Mouse (Mus musculus) embryonic facial prominence, embryonic 15.5 days (tissue): ENCODE results near the gene Slc5a5. TPM values are rescaled to one million over a fixed set of nuclear protein-coding genes. Genes with fewer than 3 reads are reported as not detected.

ENCODE experiments used
- ATAC-seq: fragments of 200-750 bp; cut with Nextera tagmentation; 2 replicates; pipeline ENCODE4 v1.8.0; 2017; ENCODE audit warnings: low read depth, moderate TSS enrichment; ENCODE audit not compliant: insufficient number of reproducible peaks, low FRiP score, low TSS enrichment
- H3K27ac ChIP-seq: fragments of 300-500 bp; sonication (generic); replicated peaks from 2 replicates; pipeline ENCODE4 v1.5.1; 2015; ENCODE audit warnings: mild to moderate bottlenecking, inconsistent platforms
- H3K27me3 ChIP-seq: fragments of 300-500 bp; sonication (generic); 2 replicates; pipeline ENCODE4 v1.6.1; 2015; ENCODE audit warnings: inconsistent platforms
- H3K36me3 ChIP-seq: fragments of 300-500 bp; sonication (generic); 2 replicates; pipeline ENCODE4 v1.6.1; 2015; ENCODE audit warnings: mild to moderate bottlenecking, inconsistent platforms
- H3K4me1 ChIP-seq: fragments of 300-500 bp; sonication (generic); 2 replicates; pipeline ENCODE4 v1.6.1; 2015; ENCODE audit warnings: inconsistent platforms
- H3K4me2 ChIP-seq: fragments of 300-500 bp; sonication (generic); replicated peaks from 2 replicates; pipeline ENCODE4 v1.6.1; 2015; ENCODE audit warnings: mild to moderate bottlenecking, inconsistent platforms
- H3K4me3 ChIP-seq: fragments of 300-500 bp; sonication (generic); replicated peaks from 2 replicates; pipeline ENCODE4 v1.5.1; 2015; ENCODE audit warnings: mild to moderate bottlenecking, inconsistent platforms
- H3K9ac ChIP-seq: fragments of 300-500 bp; sonication (generic); 2 replicates; pipeline ENCODE4 v1.6.1; 2015; ENCODE audit warnings: inconsistent platforms
- H3K9me3 ChIP-seq: fragments of 300-500 bp; sonication (generic); replicated peaks from 2 replicates; pipeline ENCODE4 v1.6.1; 2016; ENCODE audit warnings: inconsistent platforms
- WGBS: fragments of 180-500 bp; shearing (Covaris S2); methylation state at CpG from one replicate; pipeline ENCODE4 v1.1.7; 2015; 5-methylcytosine and 5-hydroxymethylcytosine counted together
- polyA plus RNA-seq: library from polyadenylated mRNA; unstranded; fragments of >200 nt; fragmentation: Nextera tagmentation; extraction: Ambion mirVana; gene quantifications from 2 replicates; pipeline ENCODE4 v1.2.1, GENCODE M21; 2015

The Slc5a5 gene
- polyA plus RNA-seq, 1 experiment from 2014 or later, result 0.64 TPM

DNA sequence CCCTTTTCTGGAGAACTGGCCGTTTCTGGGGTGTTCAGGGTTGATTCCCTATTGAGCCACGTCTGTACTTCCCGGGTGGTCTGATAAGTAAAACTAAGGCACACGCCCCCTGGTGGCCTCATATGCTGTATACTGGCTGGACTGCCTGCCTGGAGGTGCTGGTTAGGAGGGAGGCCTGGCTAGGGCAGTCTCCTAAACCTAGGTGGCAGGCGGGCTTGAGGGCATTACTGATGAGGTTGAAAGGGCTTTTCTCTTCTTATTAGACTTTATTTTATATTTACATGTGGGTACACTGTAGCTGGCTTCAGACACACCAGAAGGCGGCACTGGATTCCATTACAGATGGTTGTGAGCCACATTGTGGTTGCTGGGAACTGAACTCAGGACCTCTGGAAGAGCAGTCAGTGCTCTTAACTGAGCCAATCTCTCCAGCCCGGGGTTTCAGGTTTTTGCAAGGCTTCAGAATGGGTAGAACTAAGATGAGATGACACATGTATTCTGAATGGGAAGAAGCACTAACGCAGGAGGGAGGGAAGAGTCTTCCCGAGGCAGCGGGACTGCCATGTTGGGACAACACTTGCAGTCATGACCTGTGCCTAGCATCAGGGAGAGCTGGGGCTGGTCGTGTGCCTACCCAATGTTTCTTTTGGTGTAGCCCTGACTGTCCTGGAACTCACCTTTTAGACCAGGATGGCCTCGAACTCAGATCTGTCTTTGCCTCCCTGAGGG lies 1.3 kb upstream of the Slc5a5 start:
- Histone ChIP-seq H3K27ac (no peak overlapping the region), H3K9ac (no peak overlapping the region), H3K4me3 (no peak overlapping the region), H3K9me3 (no peaks in the 10 kb centered on the region), H3K4me2 (no peak overlapping the region), H3K27me3 (peaks cover 49% of the 10 kb centered on the region), H3K4me1 (peaks cover 41% of the 10 kb centered on the region), H3K36me3 (peaks cover 20% of the 10 kb centered on the region)
- WGBS, result 33% methylated on average over 12 of the region's 12 CpGs
- ATAC-seq, result no peak

DNA sequence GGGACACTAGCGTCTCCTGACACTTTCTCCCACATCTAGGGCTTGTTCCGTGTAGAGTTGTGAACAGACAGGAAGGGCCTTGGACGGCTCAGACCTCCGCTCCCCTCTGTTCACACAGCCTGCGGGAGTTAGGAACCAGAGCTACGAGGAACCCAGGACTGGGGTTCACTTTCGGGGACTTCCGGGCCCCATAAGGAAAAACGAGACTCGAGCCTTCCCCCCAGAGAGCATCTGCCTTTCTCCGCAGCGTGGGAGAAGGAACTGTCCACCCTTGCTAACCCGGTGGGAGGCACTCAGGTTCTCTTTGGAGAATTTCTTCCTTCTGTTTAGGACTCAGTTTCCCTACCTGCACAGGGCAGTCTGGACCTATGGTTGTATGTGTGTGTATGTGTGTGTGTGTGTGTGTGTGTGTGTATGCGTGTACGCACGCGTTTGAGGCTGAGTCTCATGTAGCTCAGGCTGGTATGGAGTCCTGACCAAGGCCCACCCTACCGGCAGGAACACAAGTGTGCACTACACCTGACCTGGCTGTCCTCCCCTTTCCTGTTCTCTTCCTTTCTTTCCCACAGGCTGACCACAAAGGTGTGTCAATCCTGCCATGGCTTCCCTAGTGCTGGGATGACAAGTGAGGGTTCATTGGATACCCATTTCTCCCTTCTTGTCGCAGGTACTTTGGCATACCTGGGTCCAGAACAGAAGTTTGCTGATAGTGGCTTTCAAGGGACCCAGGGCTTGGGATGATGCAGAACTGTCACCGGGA lies 519 bp upstream of the Slc5a5 start:
- no peaks in the 10 kb centered on the region for H3K9me3 ChIP-seq
- 25% methylated on average over 20 of the region's 20 CpGs for WGBS
- no peak overlapping the region for H3K27ac ChIP-seq
- H3K36me3 ChIP-seq, result peaks cover 20% of the 10 kb centered on the region
- peak overlapping the region; percentile 44 for H3K4me2 ChIP-seq
- H3K4me1 ChIP-seq, result peaks cover 34% of the 10 kb centered on the region
- H3K9ac ChIP-seq, result no peak overlapping the region
- peaks cover 49% of the 10 kb centered on the region for H3K27me3 ChIP-seq
- peak overlapping the region; percentile 26 for H3K4me3 ChIP-seq
- ATAC-seq, result no peak

DNA sequence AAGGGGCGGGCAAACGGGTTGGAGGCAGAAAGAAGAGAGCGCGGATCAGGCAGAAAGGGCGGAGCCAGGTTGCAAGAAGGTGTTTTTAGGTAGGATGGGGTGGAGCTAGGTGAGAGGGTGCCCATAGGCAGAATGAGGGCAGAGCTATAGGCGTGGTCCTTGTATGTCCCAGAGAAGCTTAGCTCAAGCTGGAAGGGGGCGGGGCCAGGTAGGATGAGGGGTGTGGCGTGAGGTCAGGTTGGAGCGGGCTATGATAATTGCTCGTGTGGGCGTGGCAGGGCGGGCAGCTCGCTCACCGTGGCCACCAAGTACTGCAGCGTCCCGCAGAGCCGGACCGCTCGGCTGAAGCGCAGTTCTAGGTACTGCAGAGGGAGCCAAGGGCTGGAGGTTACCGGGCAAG lies 1.2 kb downstream of the Slc5a5 start:
- Histone ChIP-seq H3K27ac (no peak overlapping the region), H3K4me2 (peak overlapping the region; percentile 44), H3K27me3 (peaks cover 49% of the 10 kb centered on the region), H3K36me3 (peaks cover 20% of the 10 kb centered on the region), H3K4me1 (peaks cover 35% of the 10 kb centered on the region), H3K4me3 (peak overlapping the region; percentile 26), H3K9ac (no peak overlapping the region), H3K9me3 (no peaks in the 10 kb centered on the region)
- WGBS, result 3% methylated on average over 21 of the region's 21 CpGs
- ATAC-seq, result 0 out of 2 replicates have a peak, but pooled peaks have one; percentile 30

DNA sequence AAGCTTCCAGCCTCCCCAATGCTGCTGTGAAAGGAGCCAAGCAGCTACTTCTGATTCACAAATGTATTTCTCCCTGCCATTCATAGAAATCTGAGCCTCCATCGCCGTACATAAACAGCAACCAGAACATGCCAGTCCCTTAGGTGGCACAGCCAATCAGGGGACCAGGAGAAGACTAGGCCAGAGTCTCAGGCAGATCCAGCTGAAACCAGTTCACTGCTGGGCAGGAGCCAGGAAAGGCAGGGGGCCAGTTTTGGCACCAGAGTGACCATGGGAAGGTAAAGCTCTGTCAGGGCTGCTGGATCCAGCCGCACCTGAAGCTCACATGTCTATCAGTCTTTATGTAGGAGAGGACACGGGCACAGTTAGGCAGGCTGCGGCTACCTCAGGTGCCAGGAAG lies 1.9 kb downstream of the Slc5a5 start:
- Histone ChIP-seq H3K4me1 (peaks cover 28% of the 10 kb centered on the region), H3K27me3 (peaks cover 49% of the 10 kb centered on the region)
- whole genome bisulfite sequencing, result 89% methylated on average over 5 of the region's 5 CpGs

DNA sequence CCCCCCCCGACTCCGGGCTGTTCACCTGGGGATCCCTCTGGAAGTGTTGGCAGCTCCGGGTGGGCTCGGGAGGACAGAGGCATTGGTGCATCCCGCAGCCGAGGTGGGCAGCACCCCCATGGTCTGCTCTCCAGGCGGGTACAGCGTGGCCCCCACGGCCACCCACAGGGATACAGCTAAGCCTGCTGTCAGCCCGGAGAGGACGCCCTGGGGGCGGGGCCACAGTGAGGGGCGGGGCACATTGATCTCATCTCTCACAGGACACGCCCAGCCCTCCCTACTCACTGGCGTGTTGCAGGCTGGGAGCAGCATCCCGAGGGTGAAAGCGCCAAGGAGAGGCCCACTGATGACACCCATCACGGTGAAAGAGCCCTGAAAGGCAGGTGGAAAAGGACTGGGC lies 4.9 kb downstream of the Slc5a5 start:
- Histone ChIP-seq H3K27ac (no peak overlapping the region), H3K9me3 (no peaks in the 10 kb centered on the region), H3K4me1 (peaks cover 21% of the 10 kb centered on the region), H3K4me2 (no peak overlapping the region), H3K4me3 (no peak overlapping the region), H3K9ac (no peak overlapping the region), H3K36me3 (no peaks in the 10 kb centered on the region), H3K27me3 (peaks cover 26% of the 10 kb centered on the region)
- 5% methylated on average over 18 of the region's 18 CpGs for WGBS
- no peak for ATAC-seq

More for the DNA sequence above, 1.9 kb downstream of the Slc5a5 start:
- Histone ChIP-seq H3K36me3 (peaks cover 19% of the 10 kb centered on the region), H3K9me3 (no peaks in the 10 kb centered on the region), H3K4me3 (no peak overlapping the region), H3K4me2 (no peak overlapping the region), H3K27ac (no peak overlapping the region), H3K9ac (no peak overlapping the region)
- ATAC-seq, result no peak

DNA sequence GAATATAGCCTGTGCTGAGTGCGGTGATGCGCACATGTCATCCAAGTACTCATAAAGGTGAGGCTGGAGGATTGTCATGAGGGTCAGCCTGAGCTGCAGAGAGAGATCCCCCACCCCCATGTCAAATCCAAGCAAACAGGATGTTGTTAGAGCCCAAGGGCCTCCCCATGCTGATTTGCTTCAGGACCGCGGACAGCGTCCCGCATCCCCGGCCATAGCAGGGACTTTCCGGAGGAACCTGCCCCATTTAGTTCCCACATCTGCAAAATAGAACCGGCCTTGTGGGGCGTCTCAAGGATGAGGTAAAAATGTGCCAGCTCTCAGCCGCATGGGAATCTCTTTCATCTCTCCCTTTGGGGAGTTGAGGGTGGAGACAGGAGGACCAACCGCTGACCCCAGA lies 6.9 kb downstream of the Slc5a5 start:
- Histone ChIP-seq H3K27ac (no peak overlapping the region), H3K4me3 (no peak overlapping the region), H3K4me2 (no peak overlapping the region), H3K27me3 (peaks cover 6% of the 10 kb centered on the region), H3K4me1 (peaks cover 7% of the 10 kb centered on the region; the same call in 1 of the 2 replicates), H3K36me3 (no peaks in the 10 kb centered on the region), H3K9ac (no peak overlapping the region), H3K9me3 (no peaks in the 10 kb centered on the region)
- 14% methylated on average over 12 of the region's 12 CpGs for WGBS
- no peak for ATAC-seq

DNA sequence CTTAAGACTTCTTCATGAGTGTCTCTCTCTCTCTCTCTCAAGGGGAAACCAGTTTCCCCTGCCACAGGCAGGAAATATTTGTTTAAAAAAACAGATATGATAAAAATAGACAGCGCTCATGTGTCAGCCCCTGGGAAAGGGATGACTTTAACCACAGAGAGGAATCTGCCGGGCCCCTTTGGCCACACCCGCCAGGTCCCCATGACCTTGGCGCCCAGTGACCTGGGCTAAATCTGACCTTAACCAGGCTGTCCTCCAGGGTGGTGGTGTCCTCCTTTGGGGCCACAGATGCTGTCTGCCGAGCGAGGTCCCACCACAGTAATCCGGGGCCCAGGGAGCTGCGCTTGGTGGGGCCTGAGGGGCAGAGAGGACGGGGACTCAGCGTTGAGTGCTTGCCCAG lies 7.9 kb downstream of the Slc5a5 start:
- H3K9ac ChIP-seq, result no peak overlapping the region
- H3K36me3 ChIP-seq, result no peaks in the 10 kb centered on the region
- H3K4me2 ChIP-seq, result no peak overlapping the region
- H3K27me3 ChIP-seq, result no peaks in the 10 kb centered on the region; the same call in 1 of the 2 replicates
- H3K27ac ChIP-seq, result no peak overlapping the region
- no peak overlapping the region for H3K4me3 ChIP-seq
- H3K4me1 ChIP-seq, result peaks cover 16% of the 10 kb centered on the region
- no peaks in the 10 kb centered on the region for H3K9me3 ChIP-seq
- WGBS, result 76% methylated on average over 10 of the region's 10 CpGs
- no peak for ATAC-seq

DNA sequence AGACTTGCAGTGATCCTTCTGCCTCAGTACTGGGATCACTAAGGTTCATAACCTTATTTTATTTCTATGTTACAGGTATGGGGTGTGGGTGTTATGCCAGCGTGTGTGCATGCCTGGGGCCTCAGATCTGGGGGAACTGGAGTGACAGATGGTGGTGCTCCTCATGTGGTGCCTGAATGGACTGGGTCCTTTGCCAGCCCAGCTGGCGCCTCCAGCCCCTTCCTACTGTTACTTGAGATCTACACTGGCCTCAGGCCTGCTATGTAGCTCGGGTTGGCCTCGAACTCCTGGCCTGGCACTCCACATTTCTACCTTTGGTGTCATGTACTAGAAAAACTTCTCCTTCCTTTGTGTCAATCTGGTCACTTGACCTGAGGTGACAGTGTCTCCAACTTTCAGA lies 8.4 kb downstream of the Slc5a5 start:
- H3K9ac ChIP-seq, result no peak overlapping the region
- no peak overlapping the region for H3K4me3 ChIP-seq
- peaks cover 20% of the 10 kb centered on the region for H3K4me1 ChIP-seq
- no peaks in the 10 kb centered on the region for H3K9me3 ChIP-seq
- no peak overlapping the region for H3K27ac ChIP-seq
- H3K36me3 ChIP-seq, result no peaks in the 10 kb centered on the region
- H3K4me2 ChIP-seq, result no peak overlapping the region
- no peaks in the 10 kb centered on the region; the same call in none of the 2 replicates for H3K27me3 ChIP-seq
- ATAC-seq, result no peak
- 88% methylated on average over 4 of the region's 4 CpGs for WGBS

DNA sequence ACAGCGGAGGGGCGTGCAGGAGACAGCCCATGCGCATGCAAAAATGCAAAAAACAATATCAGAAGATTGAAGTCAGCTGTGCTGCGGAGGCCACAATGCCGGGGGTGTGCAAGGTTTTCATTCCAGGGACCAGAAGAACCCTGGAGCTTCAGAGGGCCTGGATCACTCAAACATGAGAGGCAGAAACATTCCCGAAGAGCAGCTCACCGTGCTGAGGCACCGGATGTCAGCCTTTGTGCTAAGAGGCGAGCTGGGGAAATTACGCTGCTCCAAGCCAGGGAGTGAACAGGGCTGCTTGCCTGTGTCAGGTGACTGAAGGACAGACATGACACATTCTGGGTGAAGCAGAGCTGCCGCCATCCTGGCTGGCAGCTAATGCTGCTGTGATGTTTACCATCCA lies 12.0 kb downstream of the Slc5a5 start:
- no peak for ATAC-seq
- H3K4me3 ChIP-seq, result no peak overlapping the region
- peak overlapping the region; percentile 69 for H3K27ac ChIP-seq
- H3K27me3 ChIP-seq, result no peaks in the 10 kb centered on the region; the same call in none of the 2 replicates
- H3K4me1 ChIP-seq, result peaks cover 16% of the 10 kb centered on the region
- H3K9me3 ChIP-seq, result no peaks in the 10 kb centered on the region
- whole genome bisulfite sequencing, result 13% methylated on average over 11 of the region's 11 CpGs
- H3K4me2 ChIP-seq, result no peak overlapping the region
- H3K36me3 ChIP-seq, result no peaks in the 10 kb centered on the region
- H3K9ac ChIP-seq, result no peak overlapping the region

DNA sequence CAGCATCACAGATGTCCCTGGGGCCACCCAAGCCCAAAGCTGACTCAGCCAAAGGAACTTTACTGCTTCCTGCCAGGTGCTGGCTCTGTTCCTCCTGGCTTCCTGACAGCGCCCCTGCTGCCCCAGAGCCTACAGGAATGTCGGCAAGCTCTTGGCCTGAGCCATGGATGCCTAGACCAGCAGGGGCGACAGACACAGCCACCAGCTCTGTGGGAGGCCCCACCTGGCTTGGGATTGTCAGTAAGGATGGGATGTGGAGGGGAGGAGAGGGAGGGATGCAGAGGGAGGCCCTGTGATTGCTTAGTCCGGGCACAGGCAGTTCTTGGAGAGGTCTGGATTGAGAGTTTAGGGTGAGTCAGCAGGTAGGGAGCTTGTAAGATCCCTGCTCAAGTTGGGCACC lies 12.4 kb downstream of the Slc5a5 start:
- Histone ChIP-seq H3K9me3 (no peaks in the 10 kb centered on the region), H3K4me1 (peaks cover 16% of the 10 kb centered on the region), H3K4me2 (no peak overlapping the region), H3K27ac (peak overlapping the region; percentile 69), H3K4me3 (no peak overlapping the region), H3K27me3 (no peaks in the 10 kb centered on the region; the same call in none of the 2 replicates), H3K9ac (no peak overlapping the region), H3K36me3 (no peaks in the 10 kb centered on the region)
- peak; percentile 37; the same call in 1 of the 2 replicates for ATAC-seq
- 4% methylated on average over 4 of the region's 4 CpGs for WGBS

DNA sequence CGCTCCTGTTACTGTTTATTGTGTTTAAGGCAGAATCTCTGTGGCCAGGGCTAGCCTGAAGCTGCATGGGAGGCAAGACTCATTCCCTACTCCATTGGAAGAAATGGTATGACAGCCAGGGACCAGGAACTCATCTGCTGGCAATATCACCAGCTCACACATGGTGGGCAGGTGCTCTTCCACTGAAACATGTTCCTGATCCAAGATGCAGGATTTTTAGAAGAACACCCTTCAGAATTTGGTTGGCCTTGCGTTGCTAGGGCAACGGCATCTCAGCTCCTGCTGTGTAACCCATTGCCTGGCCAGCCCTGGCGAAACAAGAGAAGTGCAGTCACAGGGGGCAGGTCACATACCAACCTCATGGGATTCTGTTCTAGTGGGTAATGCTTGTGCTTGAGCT lies 13.1 kb downstream of the Slc5a5 start:
- H3K4me3 ChIP-seq, result no peak overlapping the region
- H3K9me3 ChIP-seq, result no peaks in the 10 kb centered on the region
- H3K27me3 ChIP-seq, result no peaks in the 10 kb centered on the region; the same call in none of the 2 replicates
- peaks cover 16% of the 10 kb centered on the region for H3K4me1 ChIP-seq
- no peak overlapping the region for H3K9ac ChIP-seq
- no peak for ATAC-seq
- WGBS, result 50% methylated on average over 4 of the region's 4 CpGs
- no peak overlapping the region for H3K27ac ChIP-seq
- no peaks in the 10 kb centered on the region for H3K36me3 ChIP-seq
- H3K4me2 ChIP-seq, result no peak overlapping the region
